Mouse (Mus musculus) cerebellum, adult 9-10 months (tissue): ENCODE measurements at regions not wholly inside any gene's neighbourhood (a gene's known extent, or its start where the extent isn't known, plus 50 kb on each side); places are given as distances from the start of the nearest gene placed in this dataset.

Source experiments
- DNase-seq: peaks from one replicate; pipeline ENCODE4 v3.0.0; 2022

GRCm38 (mm10) chr12:50158143-50158542 is 490.8 kb downstream of the Prkd1 start:
- no peak for DNase-seq

- no peak for DNase-seq
These were observed 461.6 kb downstream of the Prkd1 start for GRCm38 (mm10) chr12:50187332-50187731.

- no peak for DNase-seq
These were observed 457.9 kb downstream of the Prkd1 start for GRCm38 (mm10) chr12:50190892-50191539.

GRCm38 (mm10) chr12:50191733-50192612 is 456.9 kb downstream of the Prkd1 start:
- DNase-seq: no peak

GRCm38 (mm10) chr12:50193501-50193900 is 455.4 kb downstream of the Prkd1 start:
- DNase-seq: no peak

GRCm38 (mm10) chr12:50194714-50195113 is 454.2 kb downstream of the Prkd1 start:
- no peak for DNase-seq

- DNase-seq: no peak
These were observed 452.6 kb downstream of the Prkd1 start for GRCm38 (mm10) chr12:50196339-50196738.

- DNase-seq: no peak
These were observed 407.8 kb downstream of the Prkd1 start for GRCm38 (mm10) chr12:50241139-50241538.

- DNase-seq: no peak
These were observed 390.0 kb downstream of the Prkd1 start for GRCm38 (mm10) chr12:50258901-50259300.

GRCm38 (mm10) chr12:50261072-50261471 is 387.8 kb downstream of the Prkd1 start:
- DNase-seq: no peak

- DNase-seq: no peak
These were observed 375.5 kb downstream of the Prkd1 start for GRCm38 (mm10) chr12:50273239-50273880.

GRCm38 (mm10) chr12:50281615-50282014 is 367.3 kb downstream of the Prkd1 start:
- DNase-seq: no peak
